Mouse (Mus musculus): ENCODE measurements around the gene Mecom.

DNA sequence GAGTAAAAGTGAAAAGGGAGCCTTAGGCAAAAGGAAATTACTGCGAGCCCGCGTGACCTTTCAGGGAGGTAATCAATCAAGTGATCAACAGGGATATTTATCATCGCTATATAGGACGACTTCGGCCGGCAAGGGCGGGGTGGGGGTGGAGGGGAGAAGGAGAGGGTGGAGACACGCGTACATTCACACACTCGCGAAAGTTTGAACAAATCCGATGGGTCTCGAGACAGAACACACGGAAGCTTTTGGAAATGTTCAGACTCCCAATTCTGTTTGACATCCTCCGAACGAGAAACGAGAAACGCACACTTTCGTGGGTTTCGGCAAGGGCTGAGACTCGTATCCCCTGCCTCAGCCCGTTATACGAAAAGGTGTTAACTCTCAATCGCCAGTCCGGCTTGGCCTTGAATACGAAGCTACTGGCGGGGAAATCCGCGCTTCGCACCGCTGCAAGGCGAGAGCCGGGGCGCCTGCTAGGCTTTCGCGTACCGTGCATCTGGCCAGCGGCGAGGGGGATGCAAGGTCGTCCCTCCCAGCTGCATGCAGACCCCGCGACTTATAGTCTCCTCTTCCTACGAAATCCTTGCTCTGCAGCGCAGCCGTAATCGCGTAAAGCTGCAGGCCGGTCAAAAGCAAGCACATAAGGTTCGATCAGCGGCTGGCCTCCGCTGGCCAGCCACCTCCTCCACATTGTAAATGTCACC lies 33.6 kb downstream of the Mecom start:
- TF ChIP-seq MAFK (IDR thresholded peaks at IDR 0.05; ENCODE audit: insufficient read depth, low read depth, low read length), result no peak
- TF ChIP-seq ZC3H11A (IDR thresholded peaks at IDR 0.05; ENCODE audit: borderline replicate concordance, low read depth, low read length), result no peak
- TF ChIP-seq ZNF384 (IDR thresholded peaks at IDR 0.05; ENCODE audit: low read depth, low read length), result no peak
- no peak for TF ChIP-seq HCFC1 (IDR thresholded peaks at IDR 0.05; ENCODE audit: borderline replicate concordance, insufficient read depth, low read length)
